Mouse (Mus musculus) ES-Bruce4 (cell line): ENCODE data around the gene Acsbg1. TPM values are rescaled to one million over a fixed set of nuclear protein-coding genes. Genes with fewer than 3 reads are reported as not detected.

Source experiments
- H3K27ac ChIP-seq: 2 replicates; pipeline ENCODE4 v1.5.1; 2012; ENCODE audit warnings: low read length, inconsistent platforms; ENCODE audit not compliant: insufficient read depth
- H3K27me3 ChIP-seq: 2 replicates; pipeline ENCODE4 v1.6.1; 2012; ENCODE audit warnings: mild to moderate bottlenecking, low read length, inconsistent platforms; ENCODE audit not compliant: control insufficient read depth, poor library complexity, insufficient read depth, severe bottlenecking
- H3K36me3 ChIP-seq: 2 replicates; pipeline ENCODE4 v1.6.1; 2012; ENCODE audit warnings: inconsistent platforms, mild to moderate bottlenecking, low read length, moderate library complexity; ENCODE audit not compliant: control insufficient read depth, poor library complexity, insufficient read depth, severe bottlenecking
- H3K4me1 ChIP-seq: one replicate; pipeline ENCODE4 v1.8.1; 2011; ENCODE audit warnings: low read length; ENCODE audit not compliant: control insufficient read depth, insufficient read depth
- H3K4me3 ChIP-seq: 2 replicates; pipeline ENCODE4 v1.5.1; 2011; ENCODE audit warnings: low read depth, mild to moderate bottlenecking, low read length
- H3K9ac ChIP-seq: 2 replicates; pipeline ENCODE4 v1.6.1; 2012; ENCODE audit warnings: low read depth, mild to moderate bottlenecking, inconsistent platforms; ENCODE audit not compliant: poor library complexity, severe bottlenecking
- H3K9me3 ChIP-seq: replicated peaks from 2 replicates; pipeline ENCODE4 v1.6.1; 2012; ENCODE audit warnings: mild to moderate bottlenecking, low read length, inconsistent platforms; ENCODE audit not compliant: control insufficient read depth, poor library complexity, insufficient read depth, severe bottlenecking
- CTCF ChIP-seq: IDR thresholded peaks from one replicate; pipeline ENCODE4 v1.8.1; 2011; ENCODE audit warnings: low read depth, low read length
- EP300 ChIP-seq: IDR thresholded peaks from 2 replicates; pipeline ENCODE4 v1.6.1; 2011; ENCODE audit warnings: low read depth, low read length; ENCODE audit not compliant: insufficient read depth
- POLR2A ChIP-seq: IDR thresholded peaks from one replicate; pipeline ENCODE4 v1.8.1; 2011; ENCODE audit warnings: low read length; ENCODE audit not compliant: insufficient read depth
- polyA plus RNA-seq: library from polyadenylated mRNA; stranded (reverse); fragments of >200 nt; gene quantifications from 2 replicates; pipeline ENCODE4 v1.2.4, GENCODE M21; 2011; ENCODE audit warnings: low read depth; ENCODE audit not compliant: missing spikeins, insufficient read depth, insufficient read length

The Acsbg1 gene
- polyA plus RNA-seq, 1 experiment: not detected

DNA sequence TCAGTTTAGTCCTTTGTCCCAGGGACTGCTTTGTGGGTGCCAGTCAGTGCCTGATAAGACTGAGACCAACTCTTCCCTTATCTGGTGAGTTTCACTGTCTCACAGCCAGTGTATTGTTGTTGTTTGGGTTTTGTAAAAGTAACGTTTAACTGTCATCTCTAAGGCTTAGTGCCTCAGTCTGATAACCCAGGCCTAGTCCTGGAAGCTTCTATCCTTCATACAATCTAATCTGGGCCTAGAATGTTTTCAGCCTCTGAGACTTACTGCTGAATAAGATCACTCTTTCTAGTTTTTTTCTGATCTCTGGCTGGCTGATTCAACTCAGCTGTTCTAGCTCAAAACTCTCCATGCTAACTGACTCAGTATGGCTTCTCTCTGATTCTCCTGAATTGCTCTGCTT, 78.0 kb downstream of the Acsbg1 start:
- TF ChIP-seq EP300: no peak
- TF ChIP-seq POLR2A: no peak
- TF ChIP-seq CTCF: no peak
- Histone ChIP-seq H3K27me3 (no peaks in the 10 kb centered on the region), H3K27ac (no peak overlapping the region), H3K4me1 (no peaks in the 10 kb centered on the region), H3K36me3 (no peaks in the 10 kb centered on the region; the same call in 1 of the 2 replicates), H3K9me3 (no peaks in the 10 kb centered on the region), H3K4me3 (no peak overlapping the region), H3K9ac (no peak overlapping the region)

DNA sequence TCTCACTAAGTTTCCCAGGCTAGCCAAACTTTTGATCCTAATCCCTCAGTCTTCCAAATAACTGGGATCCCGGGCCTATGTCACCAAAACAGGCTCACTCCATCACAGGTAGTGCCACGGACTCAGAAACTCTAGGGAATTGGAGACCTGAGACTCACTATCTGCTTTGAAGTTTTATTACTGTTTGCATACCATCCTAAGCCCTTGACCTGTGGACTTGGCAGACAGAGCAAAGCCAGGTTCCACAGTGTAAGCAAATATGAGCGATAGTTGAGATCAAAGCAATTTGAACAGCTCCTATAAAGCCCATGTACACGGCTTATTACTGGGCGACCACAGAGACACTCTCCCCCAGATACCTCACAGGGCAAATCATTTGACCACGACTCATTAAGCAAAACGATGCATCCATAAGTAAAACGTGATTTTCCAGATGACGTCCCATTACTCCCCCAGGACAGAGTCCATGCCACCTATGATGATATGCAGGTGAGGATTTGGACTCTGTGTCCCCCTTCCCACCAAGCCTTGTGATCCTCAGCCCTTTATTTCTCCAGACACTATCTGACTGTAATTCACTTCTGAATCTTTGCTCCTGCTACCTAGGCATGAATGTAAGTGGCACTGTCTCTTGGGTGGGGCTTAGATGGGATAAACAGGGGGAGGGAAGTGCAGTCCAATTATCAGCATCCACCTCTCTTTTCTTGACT, 90.4 kb downstream of the Acsbg1 start:
- no peaks in the 10 kb centered on the region for H3K27me3 ChIP-seq

DNA sequence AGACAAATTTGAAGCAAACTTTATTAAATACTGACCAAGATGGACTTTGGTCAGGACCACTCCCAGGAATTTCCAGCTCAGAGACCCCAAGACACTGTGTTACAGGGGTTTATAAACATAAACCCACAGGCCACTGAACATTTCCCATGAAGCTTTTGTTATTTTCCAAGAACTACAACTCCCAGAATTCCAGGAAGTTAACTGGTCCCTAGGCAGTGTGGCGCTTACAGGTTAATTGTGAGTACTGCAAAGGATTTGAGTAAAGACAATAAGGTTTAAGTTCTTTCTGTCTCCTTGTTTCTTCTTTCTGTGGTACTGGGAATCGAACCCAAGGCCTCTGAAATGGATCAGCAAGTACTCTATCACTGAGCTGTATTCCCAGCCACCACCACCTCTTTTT, 92.9 kb downstream of the Acsbg1 start:
- H3K27ac ChIP-seq: no peak overlapping the region
- H3K9ac ChIP-seq: no peak overlapping the region
- no peak overlapping the region for H3K4me3 ChIP-seq
- no peaks in the 10 kb centered on the region for H3K4me1 ChIP-seq
- no peaks in the 10 kb centered on the region for H3K27me3 ChIP-seq
- no peaks in the 10 kb centered on the region for H3K36me3 ChIP-seq
- H3K9me3 ChIP-seq: no peaks in the 10 kb centered on the region
- TF ChIP-seq EP300: no peak
- no peak for TF ChIP-seq CTCF
- no peak for TF ChIP-seq POLR2A

More for the DNA sequence above, 90.4 kb downstream of the Acsbg1 start:
- no peaks in the 10 kb centered on the region for H3K4me1 ChIP-seq
- H3K9ac ChIP-seq: no peak overlapping the region
- H3K9me3 ChIP-seq: no peaks in the 10 kb centered on the region
- TF ChIP-seq EP300: no peak
- TF ChIP-seq CTCF: no peak
- no peak for TF ChIP-seq POLR2A
- H3K27ac ChIP-seq: no peak overlapping the region
- no peak overlapping the region for H3K4me3 ChIP-seq
- no peaks in the 10 kb centered on the region for H3K36me3 ChIP-seq

- H3K9me3 ChIP-seq: no peaks in the 10 kb centered on the region
- H3K4me3 ChIP-seq: no peak overlapping the region
- H3K36me3 ChIP-seq: no peaks in the 10 kb centered on the region
- H3K4me1 ChIP-seq: no peaks in the 10 kb centered on the region
- H3K27me3 ChIP-seq: no peaks in the 10 kb centered on the region
- TF ChIP-seq CTCF: no peak
- TF ChIP-seq EP300: no peak
- TF ChIP-seq POLR2A: no peak
- no peak overlapping the region for H3K27ac ChIP-seq
- H3K9ac ChIP-seq: no peak overlapping the region
These were observed 94.7 kb downstream of the Acsbg1 start for GRCm38 (mm10) chr9:54566958-54567357.

DNA sequence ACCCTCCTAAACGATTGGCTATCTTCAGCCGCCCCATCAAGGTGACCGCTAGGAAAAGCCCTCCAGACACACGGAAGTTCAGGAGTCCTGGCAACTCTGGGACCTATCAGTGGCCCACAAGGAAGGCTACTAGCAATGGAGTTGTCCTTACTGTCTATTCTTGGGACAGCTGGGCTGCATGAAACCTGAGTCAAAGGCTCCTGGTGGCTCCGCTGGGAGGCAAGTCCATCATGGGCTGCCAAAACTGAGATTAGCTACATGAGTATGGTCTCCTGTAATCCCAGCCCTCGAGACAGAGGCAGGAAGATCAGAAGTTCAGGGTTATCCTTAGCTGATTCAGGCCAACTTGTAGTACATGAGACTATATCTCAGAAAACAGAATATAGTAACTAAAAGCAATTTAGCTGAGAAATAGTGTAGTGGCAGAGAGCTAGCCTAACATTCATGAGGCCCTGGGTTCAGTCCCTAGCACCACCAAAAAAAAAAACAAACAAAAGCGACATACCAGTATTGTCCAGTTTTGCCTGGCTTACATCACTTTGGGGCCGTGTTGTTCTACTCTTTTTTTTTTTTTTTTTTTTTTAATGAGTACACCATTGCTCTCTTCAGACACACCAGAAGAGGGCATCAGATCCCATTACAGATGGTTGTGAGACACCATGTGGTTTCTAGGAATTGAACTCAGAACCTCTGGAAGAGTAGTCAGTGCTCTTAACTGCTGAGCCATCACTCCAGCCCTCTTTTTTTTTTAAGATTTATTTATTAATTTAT, 100.7 kb downstream of the Acsbg1 start:
- H3K9me3 ChIP-seq: no peaks in the 10 kb centered on the region
- TF ChIP-seq POLR2A: no peak
- no peak for TF ChIP-seq CTCF
- TF ChIP-seq EP300: no peak

DNA sequence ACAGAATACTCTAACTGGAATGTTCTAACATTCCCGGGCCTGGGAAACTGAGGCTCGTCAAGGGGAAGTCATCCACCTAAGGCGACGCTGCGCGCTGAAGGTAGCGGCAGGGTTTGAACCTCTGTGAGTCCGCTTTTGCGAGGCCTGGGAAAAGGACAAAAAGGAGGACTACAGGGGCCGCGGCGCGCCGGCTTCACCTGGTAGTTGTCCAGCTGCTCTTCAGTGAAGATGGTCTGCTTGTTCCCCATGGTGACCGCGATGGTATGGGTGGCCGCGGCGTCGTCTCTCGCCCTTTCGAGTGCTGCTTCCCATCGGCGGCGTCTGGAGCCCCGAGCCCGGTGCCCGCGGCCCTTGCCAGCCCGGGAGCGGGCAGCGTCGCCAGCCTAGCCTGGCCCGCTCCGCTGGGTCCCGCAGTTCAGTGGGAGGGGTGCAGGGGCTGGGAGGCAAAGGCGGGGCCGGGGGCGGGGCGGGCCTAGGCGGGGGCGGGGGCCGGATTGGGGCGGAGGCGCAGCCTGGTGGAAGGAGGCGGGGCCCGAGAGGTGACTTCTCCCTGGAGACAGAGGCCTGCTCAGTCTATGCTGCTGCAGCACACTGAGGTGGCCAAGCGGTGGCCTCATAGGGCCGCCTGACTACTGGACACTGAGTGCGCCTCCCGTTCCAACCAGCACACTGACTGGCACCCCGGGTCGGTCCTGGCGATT, 101.7 kb downstream of the Acsbg1 start, which contains the start of gene Cib2:
Gene Cib2, minus strand, starts transcription at position 448 of the 701 bp plus-strand sequence.
- H3K4me1 ChIP-seq: no peaks in the 10 kb centered on the region
- H3K27ac ChIP-seq: no peak within 1 kb of the TSS
- peak within 1 kb of the TSS; percentile 24 for H3K9ac ChIP-seq
- H3K27me3 ChIP-seq: no peaks in the 10 kb centered on the region
- no peaks in the 10 kb centered on the region for H3K9me3 ChIP-seq
- peak within 1 kb of the TSS; percentile 43 for H3K4me3 ChIP-seq
- no peaks in the 10 kb centered on the region for H3K36me3 ChIP-seq
- no peak for TF ChIP-seq EP300
- no peak for TF ChIP-seq CTCF
- TF ChIP-seq POLR2A: no peak

More for the DNA sequence above, 100.7 kb downstream of the Acsbg1 start:
- no peaks in the 10 kb centered on the region for H3K27me3 ChIP-seq
- H3K36me3 ChIP-seq: no peaks in the 10 kb centered on the region
- H3K27ac ChIP-seq: no peak overlapping the region
- peak overlapping the region; percentile 9; the same call in 1 of the 2 replicates for H3K9ac ChIP-seq
- H3K4me1 ChIP-seq: no peaks in the 10 kb centered on the region
- H3K4me3 ChIP-seq: peak overlapping the region; percentile 28
